In the genomic region with DNA sequence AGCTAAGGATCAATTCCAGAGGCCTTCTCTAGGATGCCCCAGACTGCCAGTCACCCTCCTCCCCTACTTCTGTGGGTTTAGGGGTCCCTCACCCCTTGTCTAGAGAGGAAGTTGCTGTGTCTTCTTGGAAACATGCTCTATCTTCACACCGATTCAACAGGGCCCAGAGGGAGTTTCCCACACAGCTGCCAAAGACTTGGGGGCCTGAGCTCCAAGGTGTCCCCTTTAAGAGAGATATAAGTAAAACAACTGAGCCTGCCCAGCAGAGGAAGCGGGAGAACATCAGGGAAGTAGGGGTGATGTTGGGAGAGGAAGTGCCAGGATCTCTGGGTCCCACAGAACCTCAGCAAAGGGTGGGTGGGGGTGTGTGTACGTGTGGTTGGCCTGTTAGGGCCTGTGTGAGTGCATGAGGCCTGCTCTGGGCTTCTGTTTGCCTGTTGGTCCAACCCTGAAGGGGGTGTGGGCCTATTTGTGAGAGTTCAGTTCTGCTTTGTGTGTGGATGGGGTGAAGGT, we compare ENCODE assay signal across 10 mouse cellular contexts. TPM values are rescaled to one million over a fixed set of nuclear protein-coding genes. Genes with fewer than 3 reads are reported as not detected.
DNase-seq lines count a peak whose midpoint lies in the region; ATAC-seq and TF ChIP-seq lines count a peak whose summit lies in the region.
"Had no signal": no experiment of that assay in that cellular context is flagged by ENCODE, and none has a peak within 500 bp of the region (broad histone marks: within the 10 kb centered on the region; RNA-seq: fewer than 3 reads in every experiment).

No protein-coding gene starts in this region.

- H3K9me3 ChIP-seq in heart, postnatal 0 days (replicated peaks; ENCODE audit: control insufficient read depth, low read length) = no peaks in the 10 kb centered on the region
- H3K9me3 ChIP-seq in liver, embryonic 12.5 days (replicated peaks) = no peaks in the 10 kb centered on the region
- H3K9me3 ChIP-seq in stomach, postnatal 0 days (ENCODE audit: control insufficient read depth, low read length) = no peaks in the 10 kb centered on the region

- H3K4me2 ChIP-seq in heart, postnatal 0 days (ENCODE audit: low read depth, low read length) = no peak overlapping the region
- H3K4me2 ChIP-seq in liver, embryonic 12.5 days = no peak overlapping the region
- peak overlapping the region; percentile 20 for H3K4me2 ChIP-seq in stomach, postnatal 0 days (replicated peaks; ENCODE audit: low read depth)

- peaks cover 43% of the 10 kb centered on the region for H3K4me1 ChIP-seq in heart, postnatal 0 days (ENCODE audit: control insufficient read depth, insufficient read depth)
- H3K4me1 ChIP-seq in liver, embryonic 12.5 days = peaks cover 97% of the 10 kb centered on the region
- H3K4me1 ChIP-seq in stomach, postnatal 0 days (replicated peaks; ENCODE audit: control insufficient read depth, insufficient read depth) = peaks cover 33% of the 10 kb centered on the region

- no peak for ATAC-seq in heart, postnatal 0 days (ENCODE audit: insufficient read depth, low read depth)
- no peak for ATAC-seq in liver, embryonic 12.5 days
- ATAC-seq in stomach, postnatal 0 days (ENCODE audit: low FRiP score, low TSS enrichment) = no peak

- WGBS in heart, postnatal 0 days = 57% methylated on average over 3 of the region's 3 CpGs
- WGBS in liver, embryonic 12.5 days (ENCODE audit: insufficient replicate concordance) = 34% methylated on average over 3 of the region's 3 CpGs
- 40% methylated on average over 3 of the region's 3 CpGs for WGBS in stomach, postnatal 0 days

- no peaks in the 10 kb centered on the region for H3K36me3 ChIP-seq in heart, postnatal 0 days (replicated peaks; ENCODE audit: control insufficient read depth, insufficient read depth, low read length)
- no peaks in the 10 kb centered on the region for H3K36me3 ChIP-seq in liver, embryonic 12.5 days
- no peaks in the 10 kb centered on the region for H3K36me3 ChIP-seq in stomach, postnatal 0 days (ENCODE audit: control insufficient read depth, insufficient read depth, low read length)

- 0 out of 2 replicates have a peak overlapping the region, but pooled peaks have one; percentile 36 for H3K27ac ChIP-seq in heart, postnatal 0 days (ENCODE audit: low read depth)
- peak overlapping the region; percentile 5; the same call in 1 of the 2 replicates for H3K27ac ChIP-seq in liver, embryonic 12.5 days
- peak overlapping the region; percentile 98 for H3K27ac ChIP-seq in stomach, postnatal 0 days (replicated peaks)

- no peaks in the 10 kb centered on the region for H3K27me3 ChIP-seq in heart, postnatal 0 days (ENCODE audit: control insufficient read depth, insufficient read depth, low read length)
- H3K27me3 ChIP-seq in liver, embryonic 12.5 days (replicated peaks) = no peaks in the 10 kb centered on the region
- no peaks in the 10 kb centered on the region for H3K27me3 ChIP-seq in stomach, postnatal 0 days (ENCODE audit: control insufficient read depth, insufficient read depth, low read length)

- no peak overlapping the region for H3K4me3 ChIP-seq in heart, postnatal 0 days (ENCODE audit: low read depth, low read length)
- H3K4me3 ChIP-seq in liver, embryonic 12.5 days = no peak overlapping the region
- H3K4me3 ChIP-seq in stomach, postnatal 0 days (ENCODE audit: low read depth, low read length) = no peak overlapping the region

- TF ChIP-seq EP300 in heart, postnatal 0 days (IDR thresholded peaks at IDR 0.05; ENCODE audit: low read depth) = no peak
- no peak for TF ChIP-seq EP300 in stomach, postnatal 0 days (optimal IDR thresholded peaks at IDR 0.05)

- TF ChIP-seq CTCF in heart, postnatal 0 days (IDR thresholded peaks at IDR 0.05; ENCODE audit: low read depth) = no peak
- TF ChIP-seq CTCF in stomach, postnatal 0 days (IDR thresholded peaks at IDR 0.05; ENCODE audit: low read depth) = no peak

- no peak for DNase-seq in heart, postnatal 0 days (ENCODE audit: low spot score)
- no peak for DNase-seq in heart, postnatal 4 days
- peak; percentile 58 for DNase-seq in urinary bladder, postnatal 14 days (ENCODE audit: low spot score)
- no peak for DNase-seq in urinary bladder, postnatal 10 days (ENCODE audit: low spot score)
- peak; percentile 63 for DNase-seq in stomach, postnatal 0 days (ENCODE audit: low spot score)
- DNase-seq in right cerebral cortex, postnatal 14 days = no peak
- no peak for DNase-seq in testis, postnatal 10 days (ENCODE audit: low spot score)

- no peak overlapping the region for H3K9ac ChIP-seq in heart, postnatal 0 days (replicated peaks; ENCODE audit: low read depth, low read length)
- no peak overlapping the region for H3K9ac ChIP-seq in liver, embryonic 12.5 days
- H3K9ac ChIP-seq in stomach, postnatal 0 days (ENCODE audit: low read length) = peak overlapping the region; percentile 18; the same call in 1 of the 2 replicates

RNA-seq across cellular contexts. Expression of a gene that starts 4.0 kb away (rescaled TPM):
- 28.9 and 39.6 TPM in 2 replicates for total RNA-seq in heart, postnatal 0 days (2014; rRNA removed; ENCODE audit: low replicate concordance)
- 10.3 and 13.0 TPM in 2 replicates for polyA plus RNA-seq in heart, postnatal 0 days (2015; fragmentation: Nextera tagmentation; extraction: Ambion mirVana)
- total RNA-seq in heart, postnatal 4 days (2021) = 10 to 100 TPM; 12.3 to 12.4 TPM
- 18.0 and 18.3 TPM in 2 replicates for polyA plus RNA-seq in liver, embryonic 12.5 days (2016; fragmentation: Nextera tagmentation; extraction: Ambion mirVana)
- polyA plus RNA-seq in stomach, postnatal 0 days (2015; fragmentation: Nextera tagmentation; extraction: Ambion mirVana) = 88.5 and 95.9 TPM in 2 replicates

RNA-seq across cellular contexts. Expression of a gene that starts 7.8 kb away (rescaled TPM):
- 1.9 and 4.8 TPM in 2 replicates for total RNA-seq in heart, postnatal 0 days (2014; rRNA removed; ENCODE audit: low replicate concordance)
- 3.5 and 4.7 TPM in 2 replicates for polyA plus RNA-seq in heart, postnatal 0 days (2015; fragmentation: Nextera tagmentation; extraction: Ambion mirVana)
- total RNA-seq in heart, postnatal 4 days (2021) = 1 to 10 TPM; 2.2 to 2.6 TPM
- 10.8 and 10.9 TPM in 2 replicates for polyA plus RNA-seq in liver, embryonic 12.5 days (2016; fragmentation: Nextera tagmentation; extraction: Ambion mirVana)
- 28.8 and 30.9 TPM in 2 replicates for polyA plus RNA-seq in stomach, postnatal 0 days (2015; fragmentation: Nextera tagmentation; extraction: Ambion mirVana)

RNA-seq across cellular contexts. Expression of a gene that starts 13.0 kb away (rescaled TPM):
- 57.9 and 76.4 TPM in 2 replicates for total RNA-seq in heart, postnatal 0 days (2014; rRNA removed; ENCODE audit: low replicate concordance)
- polyA plus RNA-seq in heart, postnatal 0 days (2015; fragmentation: Nextera tagmentation; extraction: Ambion mirVana) = 52.6 and 57.3 TPM in 2 replicates
- 10 to 100 TPM; 61.8 to 69.1 TPM for total RNA-seq in heart, postnatal 4 days (2021)
- 149 and 150 TPM in 2 replicates for polyA plus RNA-seq in liver, embryonic 12.5 days (2016; fragmentation: Nextera tagmentation; extraction: Ambion mirVana)
- 79.4 and 80.1 TPM in 2 replicates for polyA plus RNA-seq in stomach, postnatal 0 days (2015; fragmentation: Nextera tagmentation; extraction: Ambion mirVana)

RNA-seq across cellular contexts. Expression of a gene that starts 13.2 kb away (rescaled TPM):
- total RNA-seq in heart, postnatal 0 days (2014; rRNA removed; ENCODE audit: low replicate concordance) = 647 and 809 TPM in 2 replicates
- polyA plus RNA-seq in heart, postnatal 0 days (2015; fragmentation: Nextera tagmentation; extraction: Ambion mirVana) = 758 and 782 TPM in 2 replicates
- total RNA-seq in heart, postnatal 4 days (2021) = 100 to 1,000 TPM; 678 to 716 TPM
- polyA plus RNA-seq in liver, embryonic 12.5 days (2016; fragmentation: Nextera tagmentation; extraction: Ambion mirVana) = 1,859 and 1,895 TPM in 2 replicates
- 370 and 376 TPM in 2 replicates for polyA plus RNA-seq in stomach, postnatal 0 days (2015; fragmentation: Nextera tagmentation; extraction: Ambion mirVana)

RNA-seq across cellular contexts. Expression of a gene that starts 13.3 kb away (rescaled TPM):
- not detected in 2 replicates for total RNA-seq in heart, postnatal 0 days (2014; rRNA removed; ENCODE audit: low replicate concordance)
- not detected in 2 replicates for polyA plus RNA-seq in heart, postnatal 0 days (2015; fragmentation: Nextera tagmentation; extraction: Ambion mirVana)
- 1 to 10 TPM in 1 of 2 experiments, not detected in 1; 1.5 TPM for total RNA-seq in heart, postnatal 4 days (2021)
- polyA plus RNA-seq in liver, embryonic 12.5 days (2016; fragmentation: Nextera tagmentation; extraction: Ambion mirVana) = 1.1 TPM in 1 of 2 replicates, not detected in the other
- not detected in 2 replicates for polyA plus RNA-seq in stomach, postnatal 0 days (2015; fragmentation: Nextera tagmentation; extraction: Ambion mirVana)
- total RNA-seq: common myeloid progenitor, adult 5-6 weeks; liver, adult 2 months had no signal

Comparison
In these comparisons a context has a peak if more than half of its experiments do, and no peak if none do; other contexts are left out.
1. DNase-seq: peak in urinary bladder, postnatal 14 days (single experiment) and stomach, postnatal 0 days (single experiment); none in heart, postnatal 0 days (single experiment), heart, postnatal 4 days (single experiment), urinary bladder, postnatal 10 days (single experiment), right cerebral cortex, postnatal 14 days (single experiment) and testis, postnatal 10 days (single experiment).
2. H3K27ac ChIP-seq: peak in every context shown above with its lines; median percentile 98 in stomach, postnatal 0 days; 36 in heart, postnatal 0 days; 5 in liver, embryonic 12.5 days.